Mouse (Mus musculus): ENCODE data around the gene Bcl2l11.
"Not testable (repeated sequence)": the region's sequence is repeated elsewhere in the genome, so short reads cannot be mapped to it uniquely, and the experiment has no call there.

Bcl2l11 gene

GRCm38 (mm10) chr2:128125635-128126470, at the start of gene Bcl2l11:
Bcl2l11 (plus strand) TSS chr2:128126038.
- peak; percentile 97 for DNase-seq (ENCODE audit: extremely low spot score)

GRCm38 (mm10) chr2:128076936-128077335, 48.9 kb upstream of the Bcl2l11 start:
- no peak for DNase-seq (ENCODE audit: extremely low spot score)

GRCm38 (mm10) chr2:128078859-128079258, 47.0 kb upstream of the Bcl2l11 start:
- peak; percentile 26 for DNase-seq (ENCODE audit: extremely low spot score)

GRCm38 (mm10) chr2:128079316-128079715, 46.5 kb upstream of the Bcl2l11 start:
- no peak for DNase-seq (ENCODE audit: extremely low spot score)

- no peak for DNase-seq (ENCODE audit: extremely low spot score)
Measured at GRCm38 (mm10) chr2:128083844-128084243, 42.0 kb upstream of the Bcl2l11 start.

- no peak for DNase-seq (ENCODE audit: extremely low spot score)
Measured at GRCm38 (mm10) chr2:128084607-128085006, 41.2 kb upstream of the Bcl2l11 start.

- DNase-seq (ENCODE audit: extremely low spot score): no peak
Measured at GRCm38 (mm10) chr2:128085481-128085880, 40.4 kb upstream of the Bcl2l11 start.

GRCm38 (mm10) chr2:128086301-128086886, 39.4 kb upstream of the Bcl2l11 start:
- no peak for DNase-seq (ENCODE audit: extremely low spot score)

GRCm38 (mm10) chr2:128086996-128087526, 38.8 kb upstream of the Bcl2l11 start:
- no peak for DNase-seq (ENCODE audit: extremely low spot score)

- no peak for DNase-seq (ENCODE audit: extremely low spot score)
Measured at GRCm38 (mm10) chr2:128087798-128088545, 37.9 kb upstream of the Bcl2l11 start.

GRCm38 (mm10) chr2:128090283-128090885, 35.5 kb upstream of the Bcl2l11 start:
- no peak for DNase-seq (ENCODE audit: extremely low spot score)

GRCm38 (mm10) chr2:128091431-128092369, 34.1 kb upstream of the Bcl2l11 start:
- peak; percentile 69 for DNase-seq (ENCODE audit: extremely low spot score)

- no peak for DNase-seq (ENCODE audit: extremely low spot score)
Measured at GRCm38 (mm10) chr2:128092451-128092850, 33.4 kb upstream of the Bcl2l11 start.

- no peak for DNase-seq (ENCODE audit: extremely low spot score)
Measured at GRCm38 (mm10) chr2:128094196-128094595, 31.6 kb upstream of the Bcl2l11 start.

- DNase-seq (ENCODE audit: extremely low spot score): no peak
Measured at GRCm38 (mm10) chr2:128094602-128095001, 31.2 kb upstream of the Bcl2l11 start.

GRCm38 (mm10) chr2:128095270-128095669, 30.6 kb upstream of the Bcl2l11 start:
- no peak for DNase-seq (ENCODE audit: extremely low spot score)

- DNase-seq (ENCODE audit: extremely low spot score): no peak
Measured at GRCm38 (mm10) chr2:128096070-128096469, 29.8 kb upstream of the Bcl2l11 start.

- DNase-seq (ENCODE audit: extremely low spot score): not testable (repeated sequence)
Measured at GRCm38 (mm10) chr2:128098118-128098517, 27.7 kb upstream of the Bcl2l11 start.

GRCm38 (mm10) chr2:128102086-128102485, 23.8 kb upstream of the Bcl2l11 start:
- no peak for DNase-seq (ENCODE audit: extremely low spot score)

GRCm38 (mm10) chr2:128104815-128105214, 21.0 kb upstream of the Bcl2l11 start:
- DNase-seq (ENCODE audit: extremely low spot score): no peak

- DNase-seq (ENCODE audit: extremely low spot score): no peak
Measured at GRCm38 (mm10) chr2:128105651-128106050, 20.2 kb upstream of the Bcl2l11 start.
